Mouse (Mus musculus) E14TG2a.4 (cell line): ENCODE data around the gene Hsd17b1.

Source experiments
- H3K27me3 ChIP-seq: 2 replicates; pipeline ENCODE4 v1.6.1; 2014; ENCODE audit warnings: low read length, control low read depth; ENCODE audit not compliant: insufficient read depth
- H3K36me3 ChIP-seq: 2 replicates; pipeline ENCODE4 v1.6.1; 2014; ENCODE audit warnings: low read length, control low read depth; ENCODE audit not compliant: insufficient read depth
- H3K4me1 ChIP-seq: replicated peaks from 2 replicates; pipeline ENCODE4 v1.6.1; 2014; ENCODE audit warnings: low read depth, low read length, control low read depth
- H3K4me3 ChIP-seq: replicated peaks from 2 replicates; pipeline ENCODE4 v1.5.1; 2014; ENCODE audit warnings: mild to moderate bottlenecking, low read length
- H3K9me3 ChIP-seq: 2 replicates; pipeline ENCODE4 v1.6.1; 2014; ENCODE audit warnings: low read length, control low read depth
- CTCF ChIP-seq: conservative IDR thresholded peaks from 2 replicates; pipeline ENCODE4 v1.5.1; 2014; ENCODE audit warnings: low read length
- NANOG ChIP-seq: IDR thresholded peaks from 2 replicates; pipeline ENCODE4 v1.6.1; 2014; ENCODE audit warnings: borderline replicate concordance, low read length, mixed read lengths
- POU5F1 ChIP-seq: IDR thresholded peaks from 2 replicates; pipeline ENCODE4 v1.6.1; 2014; ENCODE audit warnings: low read length, borderline replicate concordance

The Hsd17b1 gene

GRCm38 (mm10) chr11:101071810-101072428, 6.3 kb upstream of the Hsd17b1 start:
- Histone ChIP-seq H3K4me1 (peaks cover 29% of the 10 kb centered on the region), H3K36me3 (no peaks in the 10 kb centered on the region), H3K27me3 (peaks cover 70% of the 10 kb centered on the region), H3K9me3 (no peaks in the 10 kb centered on the region), H3K4me3 (no peak overlapping the region)
- no peak for TF ChIP-seq POU5F1
- no peak for TF ChIP-seq NANOG
- TF ChIP-seq CTCF: no peak

GRCm38 (mm10) chr11:101079746-101080145, 1.5 kb downstream of the Hsd17b1 start:
- peaks cover 68% of the 10 kb centered on the region for H3K4me1 ChIP-seq
- peaks cover 12% of the 10 kb centered on the region for H3K36me3 ChIP-seq
- peak overlapping the region; percentile 70 for H3K4me3 ChIP-seq
- no peaks in the 10 kb centered on the region for H3K9me3 ChIP-seq
- TF ChIP-seq NANOG (no peak), POU5F1 (no peak), CTCF (no peak)
- peaks cover 64% of the 10 kb centered on the region for H3K27me3 ChIP-seq

GRCm38 (mm10) chr11:101080421-101080820, 2.2 kb downstream of the Hsd17b1 start:
- peaks cover 64% of the 10 kb centered on the region for H3K27me3 ChIP-seq
- TF ChIP-seq NANOG (no peak), POU5F1 (no peak), CTCF (no peak)
- H3K4me3 ChIP-seq: peak overlapping the region; percentile 70; the same call in 1 of the 2 replicates
- H3K9me3 ChIP-seq: no peaks in the 10 kb centered on the region
- H3K4me1 ChIP-seq: peaks cover 73% of the 10 kb centered on the region
- H3K36me3 ChIP-seq: peaks cover 17% of the 10 kb centered on the region

- H3K27me3 ChIP-seq: peaks cover 54% of the 10 kb centered on the region
- H3K36me3 ChIP-seq: peaks cover 27% of the 10 kb centered on the region
- H3K4me3 ChIP-seq: peak overlapping the region; percentile 94
- H3K4me1 ChIP-seq: peaks cover 77% of the 10 kb centered on the region
- no peaks in the 10 kb centered on the region for H3K9me3 ChIP-seq
- TF ChIP-seq POU5F1: no peak
Measured at GRCm38 (mm10) chr11:101081659-101082058, 3.4 kb downstream of the Hsd17b1 start.

- H3K4me1 ChIP-seq: peaks cover 75% of the 10 kb centered on the region
- peaks cover 27% of the 10 kb centered on the region for H3K36me3 ChIP-seq
- H3K4me3 ChIP-seq: peak within 1 kb of the TSS; percentile 94
- peaks cover 47% of the 10 kb centered on the region for H3K27me3 ChIP-seq
- no peaks in the 10 kb centered on the region for H3K9me3 ChIP-seq
- TF ChIP-seq NANOG (no peak), CTCF (no peak), POU5F1 (no peak)
Measured at GRCm38 (mm10) chr11:101082208-101083082, 4.2 kb downstream of the Hsd17b1 start, which contains the start of gene Coasy. Gene Coasy, plus strand, starts transcription at chr11:101082565.

- Histone ChIP-seq H3K27me3 (peaks cover 40% of the 10 kb centered on the region), H3K4me1 (peaks cover 78% of the 10 kb centered on the region), H3K9me3 (no peaks in the 10 kb centered on the region), H3K36me3 (peaks cover 30% of the 10 kb centered on the region), H3K4me3 (peak overlapping the region; percentile 94)
- TF ChIP-seq CTCF (no peak), POU5F1 (no peak), NANOG (no peak)
Measured at GRCm38 (mm10) chr11:101083083-101083697, 5.0 kb downstream of the Hsd17b1 start.

GRCm38 (mm10) chr11:101084246-101084645, 6.0 kb downstream of the Hsd17b1 start:
- no peak for TF ChIP-seq POU5F1
- no peak for TF ChIP-seq NANOG
- TF ChIP-seq CTCF: no peak
- Histone ChIP-seq H3K36me3 (peaks cover 41% of the 10 kb centered on the region), H3K27me3 (peaks cover 29% of the 10 kb centered on the region), H3K4me1 (peaks cover 77% of the 10 kb centered on the region), H3K9me3 (no peaks in the 10 kb centered on the region), H3K4me3 (no peak overlapping the region)

GRCm38 (mm10) chr11:101084811-101085210, 6.6 kb downstream of the Hsd17b1 start:
- Histone ChIP-seq H3K27me3 (peaks cover 24% of the 10 kb centered on the region), H3K4me3 (no peak overlapping the region), H3K4me1 (peaks cover 71% of the 10 kb centered on the region), H3K9me3 (no peaks in the 10 kb centered on the region), H3K36me3 (peaks cover 46% of the 10 kb centered on the region)
- no peak for TF ChIP-seq NANOG
- no peak for TF ChIP-seq POU5F1
- no peak for TF ChIP-seq CTCF
